Mouse (Mus musculus) 416B (cell line): Measurements from ENCODE around the gene Eef1a2.
A peak's percentile ranks its signal among the peaks of the same experiment; 100 is the strongest.

ENCODE experiments used
- DNase-seq: peaks from one replicate; pipeline ENCODE4 v3.0.0; 2011; ENCODE audit warnings: low read depth

Eef1a2 gene

DNA sequence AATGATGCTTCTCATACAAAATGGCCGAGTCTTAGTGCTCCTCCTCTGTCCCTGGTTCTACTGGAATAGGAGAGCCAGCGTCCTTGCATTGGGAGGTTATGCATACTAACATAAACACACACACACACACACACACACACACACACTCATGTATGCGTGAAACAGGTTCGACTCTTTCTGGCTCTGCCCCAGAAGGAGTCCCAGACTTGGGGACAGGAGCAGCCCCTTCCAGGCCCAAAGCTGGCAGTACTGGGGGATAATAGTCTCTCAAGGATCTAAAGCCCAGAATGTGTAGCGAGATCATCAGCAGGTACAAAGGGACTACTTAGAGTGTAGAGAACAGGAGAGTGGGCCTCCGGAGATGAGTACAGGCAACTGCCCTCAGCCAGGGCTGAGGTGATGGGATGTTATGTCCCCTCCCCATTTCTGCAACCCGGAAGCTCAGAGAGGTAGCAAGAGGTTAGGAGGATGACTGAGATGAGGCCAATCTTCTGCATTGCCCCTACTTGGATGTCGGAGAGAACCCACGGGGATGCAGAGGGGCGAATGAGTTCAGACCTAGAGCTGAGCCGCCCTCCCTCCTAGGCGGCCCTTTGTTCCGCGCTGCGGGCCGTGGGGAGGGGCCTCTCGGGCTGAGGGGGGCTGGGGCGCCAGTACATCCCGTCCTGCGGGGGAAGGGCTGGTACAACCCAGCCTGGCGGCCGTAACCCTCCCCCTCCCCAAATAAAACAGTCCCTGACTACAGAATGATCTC lies 22.8 kb downstream of the Eef1a2 start:
- no peak for DNase-seq

DNA sequence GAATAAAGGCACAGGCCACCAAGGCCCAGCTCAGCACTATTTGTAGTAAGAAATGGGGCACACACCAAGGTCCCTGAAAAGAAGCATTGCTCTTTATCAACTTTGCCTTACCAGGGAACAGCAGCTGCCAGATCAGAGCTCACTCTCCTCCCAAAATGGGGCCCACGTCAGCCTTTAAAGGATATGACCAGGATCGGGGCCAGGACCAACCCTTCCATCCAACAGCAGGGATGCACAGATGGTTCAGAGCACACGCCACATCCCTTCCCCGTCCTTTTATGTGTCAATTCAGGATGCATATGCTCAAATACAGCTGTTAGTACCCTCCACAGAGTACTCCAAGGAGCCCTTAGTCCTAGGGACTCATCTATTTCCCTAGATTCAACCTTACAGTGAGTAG lies 26.6 kb downstream of the Eef1a2 start:
- no peak for DNase-seq

- no peak for DNase-seq
Observed at GRCm38 (mm10) chr2:181128963-181129362, 27.9 kb downstream of the Eef1a2 start.

GRCm38 (mm10) chr2:181127786-181128185 lies 29.0 kb downstream of the Eef1a2 start:
- no peak for DNase-seq

- peak; percentile 7 for DNase-seq
Observed at GRCm38 (mm10) chr2:181125726-181126455, 30.9 kb downstream of the Eef1a2 start.

- DNase-seq, result no peak
Observed at GRCm38 (mm10) chr2:181122642-181123041, 34.2 kb downstream of the Eef1a2 start.

GRCm38 (mm10) chr2:181120922-181121449 lies 35.8 kb downstream of the Eef1a2 start:
- no peak for DNase-seq

- no peak for DNase-seq
Observed at GRCm38 (mm10) chr2:181119952-181120351, 36.9 kb downstream of the Eef1a2 start.

DNA sequence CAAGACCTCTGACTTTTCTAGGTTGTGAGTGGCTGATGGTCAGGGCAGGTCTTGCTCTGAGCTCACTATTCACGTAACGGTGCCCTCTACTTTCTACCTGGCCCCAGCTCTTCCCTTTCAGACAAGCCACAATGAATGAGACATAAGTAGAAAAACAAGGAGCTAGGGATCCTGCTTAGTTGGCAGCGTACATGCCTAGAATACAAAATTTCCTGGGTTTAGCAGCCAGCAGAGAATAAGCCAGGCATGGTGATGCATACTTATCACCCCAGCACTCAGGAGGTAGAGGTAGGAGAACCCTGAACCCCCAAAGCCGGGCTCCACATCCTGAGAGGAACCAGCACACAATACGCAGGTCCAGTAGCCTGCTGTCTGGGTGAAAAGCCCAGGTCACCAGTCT lies 40.4 kb downstream of the Eef1a2 start:
- no peak for DNase-seq

GRCm38 (mm10) chr2:181115367-181115766 lies 41.4 kb downstream of the Eef1a2 start:
- DNase-seq, result no peak

DNA sequence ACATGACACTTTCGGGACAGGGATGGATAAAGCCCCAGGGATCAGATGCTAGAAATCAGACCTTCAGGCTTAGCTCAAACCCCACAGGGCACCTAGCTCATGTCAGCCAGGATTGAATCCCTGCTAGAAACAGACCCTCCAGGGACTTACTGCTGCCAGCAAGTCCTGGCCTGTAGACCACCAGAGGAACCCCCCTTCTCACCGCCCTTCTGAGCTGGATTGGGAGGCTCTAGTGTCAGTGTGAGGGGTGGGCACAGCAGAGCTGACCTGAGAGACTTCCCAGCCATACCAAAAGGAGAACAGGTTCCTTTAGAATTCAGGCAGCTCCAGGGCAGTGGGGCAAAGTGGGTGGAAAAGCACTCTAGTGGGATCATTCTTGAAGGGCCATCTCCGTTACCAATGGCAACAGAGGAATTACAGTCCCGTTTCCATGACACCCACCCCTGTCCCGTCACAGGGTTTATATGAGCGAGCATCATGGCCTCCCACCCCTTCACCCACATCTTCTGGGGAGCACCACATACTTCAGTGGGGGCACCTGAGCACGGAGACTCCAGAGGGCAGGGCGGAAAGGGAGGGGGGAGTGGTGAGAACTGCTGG lies 43.0 kb downstream of the Eef1a2 start:
- DNase-seq, result no peak

DNA sequence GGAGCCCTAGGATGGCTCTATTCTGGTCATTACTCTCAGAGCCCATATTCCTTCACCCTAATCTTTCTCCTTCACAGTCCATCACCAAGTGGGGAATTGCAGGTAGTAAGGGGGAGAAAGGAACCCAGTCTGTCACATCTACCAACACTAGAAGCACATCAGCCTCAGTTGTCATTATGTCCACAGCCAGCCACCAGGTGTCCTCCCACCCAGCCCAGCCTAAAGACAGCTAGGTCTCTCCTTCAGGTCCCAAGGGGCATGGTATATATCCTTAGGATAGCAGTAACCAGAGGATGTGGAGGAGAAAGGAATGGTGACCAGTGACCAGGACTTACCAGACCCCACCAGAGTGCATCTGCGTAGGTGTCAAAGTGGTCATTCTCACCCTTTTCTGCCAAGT lies 45.1 kb downstream of the Eef1a2 start:
- DNase-seq, result peak; percentile 10

GRCm38 (mm10) chr2:181104111-181104510 lies 52.7 kb downstream of the Eef1a2 start:
- no peak for DNase-seq

DNA sequence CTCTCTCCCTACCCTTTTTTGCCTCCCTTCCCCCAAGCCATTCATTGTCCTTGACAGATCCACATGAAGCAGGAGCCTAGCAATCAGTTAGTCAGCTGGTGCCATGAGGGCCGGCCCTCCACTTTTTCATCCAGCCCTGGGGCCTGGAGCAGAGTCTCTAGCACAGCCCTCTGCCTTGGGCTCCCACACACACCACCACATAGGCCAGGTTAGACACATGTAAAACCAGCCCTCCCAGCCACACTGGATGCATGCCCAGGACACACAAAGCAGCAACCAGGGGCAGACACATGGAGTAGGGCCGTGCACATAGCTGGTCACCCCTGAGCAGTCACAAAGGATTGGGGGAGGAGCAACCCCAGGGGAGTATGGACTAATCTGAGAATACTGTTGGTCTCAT lies 54.7 kb downstream of the Eef1a2 start:
- DNase-seq, result no peak

DNA sequence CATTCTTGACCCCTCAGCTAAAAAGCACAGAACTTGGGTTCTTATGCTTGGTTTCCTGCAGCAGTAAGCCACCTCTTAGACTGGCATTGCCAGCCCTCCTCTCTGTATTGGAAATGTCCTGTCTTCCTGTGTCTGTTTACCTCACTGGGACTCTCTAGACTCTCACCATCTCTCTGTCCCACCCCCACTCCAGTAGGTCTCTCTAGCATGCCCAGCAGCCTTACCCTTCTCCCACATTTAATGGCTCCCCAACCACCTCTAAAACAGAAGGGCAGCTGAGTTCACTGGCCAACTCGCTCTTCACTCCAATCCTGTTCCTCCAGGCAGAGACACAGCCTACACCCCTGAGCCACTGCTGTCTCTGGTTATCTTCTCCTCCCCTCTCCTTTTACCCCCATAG lies 55.2 kb downstream of the Eef1a2 start:
- DNase-seq, result no peak

GRCm38 (mm10) chr2:181100087-181100486 lies 56.7 kb downstream of the Eef1a2 start:
- no peak for DNase-seq
